Mouse (Mus musculus) erythroblast, embryonic 14.5 days (primary cell): Measurements from ENCODE around the gene Tef.

Experiments used
- GATA1 ChIP-seq: IDR thresholded peaks from 2 replicates; pipeline ENCODE4 v1.6.1; 2012; ENCODE audit warnings: low read length, inconsistent platforms, mixed read lengths
- TAL1 ChIP-seq: IDR thresholded peaks from 3 replicates; pipeline ENCODE4 v1.6.1; 2012; ENCODE audit warnings: low read length, inconsistent platforms, mixed read lengths

GRCm38 (mm10) chr15:81812287-81812686, 10.1 kb downstream of the Tef start:
- no peak for TF ChIP-seq GATA1
- TF ChIP-seq TAL1: no peak
